Mouse (Mus musculus): Measurements from ENCODE around the gene Unc5a. TPM values are rescaled to one million over a fixed set of nuclear protein-coding genes. Genes with fewer than 3 reads are reported as not detected.
A peak's percentile ranks its signal among the peaks of the same experiment; 100 is the strongest.

The Unc5a gene
- polyA plus RNA-seq, 1 experiment: 51.5 TPM

GRCm38 (mm10) chr13:54954745-54955144 is 5.5 kb downstream of the Unc5a start:
- DNase-seq (ENCODE audit: extremely low spot score in 1 of 2, low spot score in 1 of 2): no peak

DNA sequence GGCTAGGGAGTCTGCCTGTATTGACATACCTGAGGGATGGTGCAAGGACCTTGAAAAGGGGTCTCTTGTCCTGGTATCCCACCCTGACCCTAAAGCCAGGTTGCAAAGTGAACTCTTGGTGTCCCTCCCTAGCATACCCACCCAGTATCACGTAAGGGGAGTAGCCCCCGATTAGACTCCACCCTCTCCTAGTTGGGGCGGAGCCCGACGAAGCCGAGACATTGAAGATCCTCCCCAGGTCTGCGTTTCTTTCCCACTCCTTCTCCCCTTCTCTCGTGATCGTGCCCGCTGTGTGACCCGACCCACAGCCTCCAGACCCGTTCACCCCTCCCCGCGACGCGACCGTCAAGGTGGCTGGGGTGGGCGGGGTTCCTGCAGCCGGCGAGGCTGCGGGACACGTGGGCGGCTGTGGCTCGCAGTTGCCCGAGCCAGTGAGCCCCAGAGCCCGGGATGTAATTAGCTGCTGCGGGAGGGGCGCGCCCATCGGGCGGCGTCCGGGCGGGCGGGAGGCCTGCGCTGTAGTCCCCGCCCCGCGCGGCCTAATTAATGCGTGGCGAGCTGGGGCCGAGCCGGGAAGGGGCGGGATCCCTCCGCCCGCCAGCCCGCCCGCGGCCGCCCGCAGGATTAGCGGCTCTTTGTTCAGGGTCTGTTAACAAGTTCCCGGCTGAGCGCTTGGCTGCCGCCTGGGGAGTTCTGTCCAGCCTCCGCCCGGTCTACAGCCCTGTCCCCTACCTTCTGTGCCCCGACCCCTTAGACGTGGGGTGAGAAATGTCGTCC is 6.7 kb downstream of the Unc5a start:
- peak in 1 of 2 experiments; percentile 46 for DNase-seq (ENCODE audit: extremely low spot score in 1 of 2, low spot score in 1 of 2)

DNA sequence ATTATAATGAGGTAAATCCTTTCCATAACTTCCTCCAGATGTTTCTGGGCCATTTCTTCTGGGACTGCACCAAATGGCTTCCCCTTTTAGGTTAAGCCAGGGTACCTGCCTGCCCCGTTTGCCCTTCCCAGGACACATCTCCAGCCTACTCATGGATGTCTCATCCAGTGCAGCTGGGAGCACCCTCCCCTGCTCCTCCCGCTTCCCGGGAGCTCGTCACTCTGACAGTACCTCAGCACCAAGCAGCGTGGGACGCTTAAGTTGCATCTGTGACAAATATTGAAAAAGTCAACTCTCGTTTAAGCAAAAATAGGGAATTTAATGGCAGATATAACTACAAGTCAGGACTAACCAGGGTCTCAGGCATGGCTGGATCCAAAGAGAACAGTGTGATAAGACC is 8.1 kb downstream of the Unc5a start:
- peak in 1 of 2 experiments; percentile 29 for DNase-seq (ENCODE audit: extremely low spot score in 1 of 2, low spot score in 1 of 2)

DNA sequence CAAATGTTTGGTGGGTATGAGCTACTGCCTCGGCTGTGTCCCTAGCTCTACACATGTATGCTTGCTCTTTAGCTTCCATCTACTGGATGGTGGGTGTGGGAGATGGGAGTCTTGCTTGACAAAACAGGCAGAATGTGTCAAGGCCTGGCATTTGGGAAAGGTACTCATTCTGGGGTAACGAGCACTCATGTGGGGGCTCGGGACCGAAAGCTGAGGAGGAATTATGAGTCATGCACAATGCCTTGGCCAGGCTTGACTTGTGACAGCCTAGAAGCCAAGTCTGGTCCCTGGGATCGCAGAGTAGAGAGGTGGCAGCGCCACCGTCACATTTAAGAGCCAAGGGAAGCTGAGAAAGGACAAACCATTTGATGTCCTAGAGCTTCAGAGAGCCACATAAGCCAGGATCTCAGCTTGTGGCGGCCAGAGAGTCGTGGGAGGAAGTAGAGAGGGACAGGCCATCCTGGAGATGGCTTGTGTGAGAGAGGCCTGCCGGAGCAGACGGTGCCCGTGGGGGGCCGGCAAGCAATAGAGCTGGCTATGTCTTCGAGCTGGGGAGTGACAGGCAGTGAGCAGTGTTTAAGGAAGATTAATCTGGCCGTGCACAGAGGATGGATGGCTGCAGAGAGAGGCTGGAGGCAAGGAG is 10.0 kb downstream of the Unc5a start:
- DNase-seq (ENCODE audit: extremely low spot score in 1 of 2, low spot score in 1 of 2): peak in 1 of 2 experiments; percentile 62

- no peak for DNase-seq (ENCODE audit: extremely low spot score in 1 of 2, low spot score in 1 of 2)
These were observed 10.6 kb downstream of the Unc5a start for GRCm38 (mm10) chr13:54959842-54960241.

GRCm38 (mm10) chr13:54960491-54960890 is 11.3 kb downstream of the Unc5a start:
- no peak for DNase-seq (ENCODE audit: extremely low spot score in 1 of 2, low spot score in 1 of 2)

- peak in 1 of 2 experiments; percentile 48 for DNase-seq (ENCODE audit: extremely low spot score in 1 of 2, low spot score in 1 of 2)
These were observed 16.0 kb downstream of the Unc5a start for GRCm38 (mm10) chr13:54965256-54965655.

- no peak for DNase-seq (ENCODE audit: extremely low spot score in 1 of 2, low spot score in 1 of 2)
These were observed 18.3 kb downstream of the Unc5a start for GRCm38 (mm10) chr13:54967501-54967900.

DNA sequence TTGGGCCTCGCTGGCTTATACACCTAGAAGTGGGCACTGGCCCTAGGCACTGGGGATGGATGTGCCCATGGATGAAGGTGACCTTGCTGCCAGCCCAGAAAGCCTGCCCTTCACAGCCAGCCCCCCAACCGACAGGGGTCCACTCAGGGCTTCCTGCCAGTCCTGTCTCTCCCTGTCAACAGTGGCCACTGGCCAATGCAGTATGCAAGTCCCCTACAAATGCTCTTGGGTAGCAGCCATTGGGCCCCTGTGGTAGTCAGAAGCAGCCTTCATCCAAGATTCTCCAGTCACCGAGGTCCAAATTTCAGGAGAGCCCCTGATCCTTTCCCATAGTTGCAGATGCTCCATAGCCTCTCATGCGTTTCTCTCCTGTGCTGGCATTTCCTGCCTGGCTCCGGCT is 19.4 kb downstream of the Unc5a start:
- DNase-seq (ENCODE audit: extremely low spot score in 1 of 2, low spot score in 1 of 2): no peak

- no peak for DNase-seq (ENCODE audit: extremely low spot score in 1 of 2, low spot score in 1 of 2)
These were observed 20.3 kb downstream of the Unc5a start for GRCm38 (mm10) chr13:54969513-54969912.

DNA sequence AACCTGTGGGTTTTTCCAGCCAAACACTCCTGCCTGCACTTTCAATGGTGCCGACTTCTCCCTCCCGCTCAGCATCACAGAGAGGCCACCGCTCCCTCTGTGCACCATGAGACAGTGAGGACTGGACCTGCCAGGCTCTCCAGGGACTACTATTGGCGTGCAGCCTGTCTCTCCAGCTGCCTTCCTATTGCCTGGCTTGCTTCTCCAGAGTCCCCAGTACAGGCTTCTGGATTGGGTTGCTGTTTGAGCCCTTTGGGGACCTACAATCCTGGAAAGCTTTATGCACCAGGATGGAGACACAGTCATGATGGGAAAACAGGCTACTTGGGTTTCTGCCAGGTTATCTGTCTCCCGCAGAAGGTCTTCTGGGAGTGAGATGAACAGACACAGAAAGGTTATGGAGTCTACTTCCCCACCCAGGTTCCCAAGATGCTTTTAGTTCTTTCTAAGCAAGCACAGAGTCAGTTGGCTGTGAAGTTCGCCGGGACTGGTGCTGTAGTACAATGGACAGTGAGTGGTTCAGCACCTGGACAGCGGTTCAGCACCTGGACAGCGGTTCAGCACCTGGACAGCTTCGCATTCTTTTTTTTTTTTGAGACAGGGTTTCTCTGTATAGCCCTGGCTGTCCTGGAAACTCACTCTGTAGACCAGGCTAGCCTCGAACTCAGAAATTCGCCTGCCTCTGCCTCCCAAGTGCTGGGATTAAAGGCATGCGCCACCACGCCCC is 21.5 kb downstream of the Unc5a start:
- no peak for DNase-seq (ENCODE audit: extremely low spot score in 1 of 2, low spot score in 1 of 2)

DNA sequence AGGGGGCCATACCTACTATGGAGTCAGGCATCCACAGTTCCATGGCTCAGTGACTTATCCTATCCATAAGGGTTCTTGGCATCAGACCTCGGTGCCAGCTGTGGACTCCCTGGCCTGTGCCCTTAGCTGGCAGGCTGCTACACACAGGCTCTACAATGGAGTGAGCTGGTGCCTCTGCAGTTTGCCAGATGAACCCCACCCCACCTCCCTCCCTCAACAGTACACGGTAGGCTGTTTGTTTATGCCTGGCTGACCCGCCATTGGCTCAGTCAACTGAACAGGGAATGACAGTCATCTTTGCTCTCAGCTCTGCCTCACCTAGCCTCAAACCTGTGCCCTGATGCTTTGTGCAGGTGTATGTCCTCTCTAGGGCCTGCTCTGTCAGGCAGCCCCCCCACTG is 26.3 kb downstream of the Unc5a start:
- DNase-seq (ENCODE audit: extremely low spot score in 1 of 2, low spot score in 1 of 2): no peak

DNA sequence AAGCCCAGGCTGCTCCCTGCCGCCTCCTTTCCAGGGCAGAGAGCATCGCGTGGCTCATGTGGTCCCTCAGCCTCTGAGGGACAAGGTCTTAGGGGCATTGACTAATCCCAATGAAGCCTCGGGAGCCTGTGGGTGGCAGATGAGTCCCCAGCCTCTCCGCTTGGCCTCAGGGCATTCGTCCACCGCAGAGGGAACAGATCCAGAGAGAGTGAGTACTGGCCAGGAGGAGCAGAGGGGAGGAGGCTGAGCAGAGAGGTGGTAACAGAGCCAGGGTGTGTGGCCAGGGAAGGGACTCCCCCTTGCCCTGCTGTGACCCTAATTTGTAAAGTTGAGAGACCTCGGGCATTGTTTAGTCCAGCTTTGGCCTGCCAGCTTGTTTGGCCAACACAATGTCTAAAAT is 29.6 kb downstream of the Unc5a start:
- DNase-seq (ENCODE audit: extremely low spot score in 1 of 2, low spot score in 1 of 2): no peak

DNA sequence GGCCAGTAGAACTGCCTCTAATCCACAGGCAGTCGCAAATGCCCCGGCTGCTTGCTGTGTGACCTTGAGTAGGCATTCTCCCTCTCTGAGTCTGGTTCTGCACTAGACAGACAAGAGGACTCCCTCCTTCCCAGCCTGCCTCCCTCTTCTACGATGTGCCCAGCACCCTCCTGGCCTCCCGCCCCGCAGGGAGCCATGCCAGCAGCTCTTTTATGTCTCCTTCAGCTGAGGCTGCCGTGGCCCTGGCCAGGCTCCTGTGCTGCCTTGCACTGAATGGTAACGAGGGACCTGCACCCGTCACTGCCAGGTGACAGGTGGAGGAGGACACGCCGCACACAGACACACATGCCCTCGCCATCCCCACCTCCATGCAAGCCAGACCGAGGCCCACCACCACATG is 31.7 kb downstream of the Unc5a start:
- peak in 1 of 2 experiments; percentile 53 for DNase-seq (ENCODE audit: extremely low spot score in 1 of 2, low spot score in 1 of 2)

DNA sequence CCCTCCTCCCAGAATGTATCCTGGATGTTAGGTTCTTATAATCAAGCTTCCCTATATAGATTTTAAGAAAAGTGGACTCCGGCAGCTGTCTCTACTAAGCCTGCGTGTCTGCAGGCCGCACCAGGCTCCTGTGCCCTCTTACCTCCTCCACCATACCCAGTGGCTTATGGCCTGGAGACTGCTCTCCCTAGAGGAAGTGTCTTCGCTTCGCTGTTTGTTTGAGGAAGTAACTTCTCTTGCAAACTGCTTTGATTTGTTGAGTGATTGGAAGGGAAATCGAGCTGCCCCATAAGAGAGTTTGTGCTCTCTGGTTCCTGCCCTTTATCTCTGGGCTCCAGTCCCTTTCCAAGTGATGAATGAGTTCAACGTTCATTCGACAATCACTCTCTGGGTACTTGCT is 33.8 kb downstream of the Unc5a start:
- no peak for DNase-seq (ENCODE audit: extremely low spot score in 1 of 2, low spot score in 1 of 2)

DNA sequence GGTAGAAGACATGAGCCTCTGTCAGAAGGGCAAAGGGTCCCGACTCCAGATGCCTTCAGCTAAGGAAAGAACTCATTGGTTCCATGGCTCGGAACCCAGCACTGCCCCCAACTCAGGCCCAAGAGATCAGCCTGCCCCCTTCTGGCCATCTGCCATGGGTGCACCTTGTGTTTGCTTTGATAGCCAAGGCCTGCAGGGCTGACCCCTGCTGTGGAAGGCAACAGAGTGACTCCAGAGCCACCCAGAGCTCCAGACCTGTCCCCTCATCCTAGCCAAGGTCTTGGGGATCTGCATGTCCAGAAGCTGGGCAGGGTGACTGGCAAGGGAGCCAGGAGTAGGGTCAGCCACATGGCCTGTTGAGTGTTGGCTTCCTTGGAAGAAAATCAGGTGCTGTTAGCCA is 34.4 kb downstream of the Unc5a start:
- DNase-seq (ENCODE audit: extremely low spot score in 1 of 2, low spot score in 1 of 2): no peak

DNA sequence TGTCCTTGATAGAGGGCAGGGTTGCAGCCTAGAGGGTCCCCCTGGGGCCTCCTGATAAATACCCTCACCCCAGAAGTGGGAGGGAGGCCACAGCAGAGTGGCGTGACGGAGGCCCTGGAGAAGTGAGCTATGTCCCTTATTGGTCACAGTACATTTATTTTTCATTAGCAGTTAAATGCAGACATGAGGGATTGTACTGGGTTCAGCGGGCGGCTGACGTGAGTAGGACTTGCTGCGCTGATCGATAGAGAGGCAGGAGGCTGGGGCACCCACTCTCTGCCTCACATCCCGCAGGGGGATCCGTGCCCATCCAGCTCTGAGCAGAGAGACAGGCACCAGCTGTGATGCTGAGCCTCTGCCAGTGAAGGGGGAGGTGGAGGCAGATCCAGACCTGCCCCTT is 38.2 kb downstream of the Unc5a start:
- no peak for DNase-seq (ENCODE audit: extremely low spot score in 1 of 2, low spot score in 1 of 2)

DNA sequence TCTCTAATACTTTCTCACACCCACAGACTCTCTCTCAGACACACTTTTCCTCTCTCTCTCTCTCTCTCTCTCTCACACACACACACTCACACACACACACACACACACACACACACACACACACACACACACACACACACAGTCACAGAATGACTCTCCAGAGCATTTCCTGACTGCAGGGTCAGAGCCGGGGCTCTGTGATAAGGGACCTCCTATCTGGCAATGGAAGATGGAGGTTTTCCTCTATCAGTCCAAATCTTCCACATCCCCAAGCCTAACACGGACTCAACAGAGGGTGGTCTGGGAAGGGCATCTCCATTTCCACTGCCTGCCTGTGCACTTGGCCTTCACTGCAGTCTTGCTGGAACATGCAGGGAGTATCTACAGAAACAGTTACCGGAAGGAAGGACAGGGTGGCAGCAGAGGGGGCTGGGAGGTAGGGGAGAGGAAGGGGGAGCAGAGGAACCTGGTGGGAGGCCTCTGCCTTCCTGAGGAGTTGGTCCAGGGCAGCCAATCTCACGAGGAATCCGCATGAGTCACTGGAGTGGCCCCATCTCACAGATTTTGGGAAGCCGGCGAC is 39.1 kb downstream of the Unc5a start:
- no peak for DNase-seq (ENCODE audit: extremely low spot score in 1 of 2, low spot score in 1 of 2)

DNA sequence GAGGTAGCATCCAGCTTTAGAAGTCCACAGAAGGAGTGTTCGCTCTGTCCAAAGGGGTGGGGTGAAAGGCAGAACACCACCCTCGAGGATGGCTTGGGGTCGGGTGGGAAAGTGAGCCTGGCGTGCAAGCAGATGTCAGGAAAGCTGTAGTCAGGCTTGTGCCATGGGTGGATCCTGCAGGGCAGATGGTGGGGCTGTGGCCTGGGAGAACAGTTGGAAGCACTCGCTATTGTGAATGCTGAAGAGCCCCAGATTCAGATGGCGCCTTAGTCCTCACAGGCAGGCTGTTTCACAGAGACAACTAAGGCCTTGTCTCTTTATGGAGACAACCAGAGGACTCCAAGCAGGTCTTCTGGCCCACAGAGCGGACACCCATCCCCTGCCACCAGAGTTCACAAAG is 43.0 kb downstream of the Unc5a start:
- DNase-seq (ENCODE audit: extremely low spot score in 1 of 2, low spot score in 1 of 2): no peak

GRCm38 (mm10) chr13:54994576-54994975 is 45.4 kb downstream of the Unc5a start:
- no peak for DNase-seq (ENCODE audit: extremely low spot score in 1 of 2, low spot score in 1 of 2)

- DNase-seq (ENCODE audit: extremely low spot score in 1 of 2, low spot score in 1 of 2): no peak
These were observed 46.0 kb downstream of the Unc5a start for GRCm38 (mm10) chr13:54995161-54995560.
